Mouse (Mus musculus): ENCODE data around the gene Prrxl1.

Gene Prrxl1

GRCm38 (mm10) chr14:32599290-32600041 is at the start of gene Prrxl1:
Prrxl1 (plus strand) TSS chr14:32599407.
- no peak for DNase-seq (ENCODE audit: low read depth, low spot score)

GRCm38 (mm10) chr14:32551854-32552253 is 47.4 kb upstream of the Prrxl1 start:
- DNase-seq (ENCODE audit: low read depth, low spot score): no peak

GRCm38 (mm10) chr14:32553198-32553903 is 45.9 kb upstream of the Prrxl1 start:
- DNase-seq (ENCODE audit: low read depth, low spot score): no peak

GRCm38 (mm10) chr14:32554860-32555526 is 44.2 kb upstream of the Prrxl1 start:
- DNase-seq (ENCODE audit: low read depth, low spot score): no peak

- no peak for DNase-seq (ENCODE audit: low read depth, low spot score)
These were observed 37.8 kb upstream of the Prrxl1 start for GRCm38 (mm10) chr14:32561428-32561827.

- no peak for DNase-seq (ENCODE audit: low read depth, low spot score)
These were observed 35.5 kb upstream of the Prrxl1 start for GRCm38 (mm10) chr14:32563661-32564060.

- no peak for DNase-seq (ENCODE audit: low read depth, low spot score)
These were observed 26.7 kb upstream of the Prrxl1 start for GRCm38 (mm10) chr14:32572519-32572918.

GRCm38 (mm10) chr14:32578420-32578819 is 20.8 kb upstream of the Prrxl1 start:
- no peak for DNase-seq (ENCODE audit: low read depth, low spot score)

- DNase-seq (ENCODE audit: low read depth, low spot score): no peak
These were observed 15.5 kb upstream of the Prrxl1 start for GRCm38 (mm10) chr14:32583696-32584095.

- peak; percentile 51 for DNase-seq (ENCODE audit: low read depth, low spot score)
These were observed 12.0 kb upstream of the Prrxl1 start for GRCm38 (mm10) chr14:32587013-32587784.

GRCm38 (mm10) chr14:32590377-32590776 is 8.8 kb upstream of the Prrxl1 start:
- DNase-seq (ENCODE audit: low read depth, low spot score): no peak

GRCm38 (mm10) chr14:32597232-32598231 is 1.7 kb upstream of the Prrxl1 start:
- DNase-seq (ENCODE audit: low read depth, low spot score): no peak

GRCm38 (mm10) chr14:32598437-32599219 is 579 bp upstream of the Prrxl1 start:
- DNase-seq (ENCODE audit: low read depth, low spot score): no peak

GRCm38 (mm10) chr14:32600110-32600509 is 903 bp downstream of the Prrxl1 start:
- no peak for DNase-seq (ENCODE audit: low read depth, low spot score)

- DNase-seq (ENCODE audit: low read depth, low spot score): no peak
These were observed 6.3 kb downstream of the Prrxl1 start for GRCm38 (mm10) chr14:32605508-32605907.

- no peak for DNase-seq (ENCODE audit: low read depth, low spot score)
These were observed 7.1 kb downstream of the Prrxl1 start for GRCm38 (mm10) chr14:32606316-32606715.

GRCm38 (mm10) chr14:32609392-32609791 is 10.2 kb downstream of the Prrxl1 start:
- DNase-seq (ENCODE audit: low read depth, low spot score): no peak

- no peak for DNase-seq (ENCODE audit: low read depth, low spot score)
These were observed 18.0 kb downstream of the Prrxl1 start for GRCm38 (mm10) chr14:32617253-32617652.

- no peak for DNase-seq (ENCODE audit: low read depth, low spot score)
These were observed 25.0 kb downstream of the Prrxl1 start for GRCm38 (mm10) chr14:32624245-32624644.

- no peak for DNase-seq (ENCODE audit: low read depth, low spot score)
These were observed 25.6 kb downstream of the Prrxl1 start for GRCm38 (mm10) chr14:32624811-32625210.
